Mouse (Mus musculus): ENCODE results near the gene Thap3.

DNA sequence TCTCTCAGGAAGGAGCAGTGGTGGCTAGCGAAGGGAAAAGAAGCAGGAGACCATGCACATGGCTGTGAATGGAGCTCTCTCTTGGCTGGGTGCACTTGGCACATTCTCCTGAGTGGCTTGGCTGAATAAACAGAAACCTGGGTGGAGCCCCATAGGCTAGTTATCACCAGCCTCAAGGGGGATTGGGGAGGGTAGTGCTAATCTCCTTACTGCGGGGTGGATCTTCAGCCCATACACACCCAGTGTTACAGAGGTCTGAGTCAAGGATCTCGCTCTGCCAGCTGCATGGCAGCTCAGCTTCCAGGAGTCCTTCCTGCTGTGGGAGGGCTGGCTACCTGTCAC, 28.3 kb downstream of the Thap3 start:
- TF ChIP-seq CTCF (IDR thresholded peaks at IDR 0.05; ENCODE audit: low read depth) = peak; percentile 11; the same call in 1 of the 2 replicates
- peak; percentile 92 for TF ChIP-seq EP300 (IDR thresholded peaks at IDR 0.05; ENCODE audit: low read depth)

All from liver, postnatal 0 days (tissue).